Mouse (Mus musculus): ENCODE measurements around the gene Lhx8. TPM values are rescaled to one million over a fixed set of nuclear protein-coding genes. Genes with fewer than 3 reads are reported as not detected.
A peak's percentile ranks its signal among the peaks of the same experiment; 100 is the strongest.

The Lhx8 gene
- polyA plus RNA-seq, 1 experiment from 2014 or later, result not detected

- 0 out of 2 replicates have a peak, but pooled peaks have one; percentile 32 for ATAC-seq (ENCODE audit: low FRiP score, low TSS enrichment)
- H3K9ac ChIP-seq (ENCODE audit: low read depth, low read length), result no peak overlapping the region
Observed at GRCm38 (mm10) chr3:154285351-154285750, 45.1 kb downstream of the Lhx8 start.

DNA sequence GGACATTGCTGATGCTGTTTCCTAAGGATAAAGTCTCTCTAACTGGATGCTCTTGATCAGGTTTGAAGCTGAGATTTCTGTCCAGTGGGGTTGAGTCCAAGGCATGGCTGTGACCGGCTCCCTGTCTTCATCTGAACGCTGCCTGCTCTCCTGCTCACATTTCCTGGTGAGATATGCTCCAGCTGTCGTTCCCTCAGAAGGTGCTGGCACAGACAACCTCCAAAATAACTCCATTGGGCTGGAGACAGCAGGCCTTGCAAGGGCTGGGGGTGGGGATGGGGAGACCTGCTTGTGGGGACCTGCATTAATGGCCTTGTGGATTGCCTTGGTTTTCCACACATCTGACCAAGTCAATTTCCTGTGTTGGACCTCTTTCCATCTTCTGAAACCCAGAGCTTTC, 46.2 kb downstream of the Lhx8 start:
- Histone ChIP-seq H3K4me2 (replicated peaks; ENCODE audit: low read depth, low read length) (no peak overlapping the region), H3K27ac (ENCODE audit: low read depth, low read length) (no peak overlapping the region), H3K9me3 (ENCODE audit: control insufficient read depth, low read length) (no peaks in the 10 kb centered on the region), H3K4me3 (ENCODE audit: low read length) (no peak overlapping the region), H3K9ac (ENCODE audit: low read depth, low read length) (no peak overlapping the region), H3K4me1 (ENCODE audit: control insufficient read depth, insufficient read depth, low read length) (0 out of 2 replicates have a peak, but pooled peaks cover 5% of the 10 kb centered on the region), H3K36me3 (ENCODE audit: control insufficient read depth, insufficient read depth, low read length) (no peaks in the 10 kb centered on the region), H3K27me3 (ENCODE audit: control insufficient read depth, insufficient read depth, low read length) (no peaks in the 10 kb centered on the region)
- ATAC-seq (ENCODE audit: low FRiP score, low TSS enrichment), result 0 out of 2 replicates have a peak, but pooled peaks have one; percentile 33
- WGBS, result 20% methylated on average over 3 of the region's 3 CpGs

More at GRCm38 (mm10) chr3:154285351-154285750, 45.1 kb downstream of the Lhx8 start:
- no peak overlapping the region for H3K4me2 ChIP-seq (replicated peaks; ENCODE audit: low read depth, low read length)
- H3K9me3 ChIP-seq (ENCODE audit: control insufficient read depth, low read length), result no peaks in the 10 kb centered on the region
- no peaks in the 10 kb centered on the region for H3K27me3 ChIP-seq (ENCODE audit: control insufficient read depth, insufficient read depth, low read length)
- H3K4me1 ChIP-seq (ENCODE audit: control insufficient read depth, insufficient read depth, low read length), result 0 out of 2 replicates have a peak, but pooled peaks cover 5% of the 10 kb centered on the region
- H3K27ac ChIP-seq (ENCODE audit: low read depth, low read length), result no peak overlapping the region
- no peak overlapping the region for H3K4me3 ChIP-seq (ENCODE audit: low read length)
- WGBS, result 40% methylated on average over 4 of the region's 4 CpGs
- no peaks in the 10 kb centered on the region for H3K36me3 ChIP-seq (ENCODE audit: control insufficient read depth, insufficient read depth, low read length)

- Histone ChIP-seq H3K27ac (ENCODE audit: low read depth, low read length) (no peak overlapping the region), H3K27me3 (ENCODE audit: control insufficient read depth, insufficient read depth, low read length) (peaks cover 4% of the 10 kb centered on the region; the same call in 1 of the 2 replicates), H3K4me3 (ENCODE audit: low read length) (no peak overlapping the region), H3K4me1 (ENCODE audit: control insufficient read depth, insufficient read depth, low read length) (no peaks in the 10 kb centered on the region), H3K4me2 (replicated peaks; ENCODE audit: low read depth, low read length) (no peak overlapping the region), H3K9ac (ENCODE audit: low read depth, low read length) (no peak overlapping the region), H3K9me3 (ENCODE audit: control insufficient read depth, low read length) (no peaks in the 10 kb centered on the region), H3K36me3 (ENCODE audit: control insufficient read depth, insufficient read depth, low read length) (no peaks in the 10 kb centered on the region)
- 55% methylated on average over 3 of the region's 3 CpGs for WGBS
- ATAC-seq (ENCODE audit: low FRiP score, low TSS enrichment), result no peak
Observed at GRCm38 (mm10) chr3:154274681-154275080, 55.8 kb downstream of the Lhx8 start.

GRCm38 (mm10) chr3:154269757-154270366, 60.6 kb downstream of the Lhx8 start:
- peak overlapping the region; percentile 22; the same call in 1 of the 2 replicates for H3K4me3 ChIP-seq (ENCODE audit: low read length)
- WGBS, result 10% methylated on average over 19 of the region's 19 CpGs
- no peak overlapping the region for H3K27ac ChIP-seq (ENCODE audit: low read depth, low read length)
- H3K9ac ChIP-seq (ENCODE audit: low read depth, low read length), result no peak overlapping the region
- H3K4me2 ChIP-seq (replicated peaks; ENCODE audit: low read depth, low read length), result peak overlapping the region; percentile 36; the same call in 1 of the 2 replicates
- peaks cover 4% of the 10 kb centered on the region; the same call in 1 of the 2 replicates for H3K27me3 ChIP-seq (ENCODE audit: control insufficient read depth, insufficient read depth, low read length)
- no peaks in the 10 kb centered on the region for H3K9me3 ChIP-seq (ENCODE audit: control insufficient read depth, low read length)
- no peaks in the 10 kb centered on the region for H3K36me3 ChIP-seq (ENCODE audit: control insufficient read depth, insufficient read depth, low read length)
- ATAC-seq (ENCODE audit: low FRiP score, low TSS enrichment), result peak; percentile 80
- no peaks in the 10 kb centered on the region for H3K4me1 ChIP-seq (ENCODE audit: control insufficient read depth, insufficient read depth, low read length)

DNA sequence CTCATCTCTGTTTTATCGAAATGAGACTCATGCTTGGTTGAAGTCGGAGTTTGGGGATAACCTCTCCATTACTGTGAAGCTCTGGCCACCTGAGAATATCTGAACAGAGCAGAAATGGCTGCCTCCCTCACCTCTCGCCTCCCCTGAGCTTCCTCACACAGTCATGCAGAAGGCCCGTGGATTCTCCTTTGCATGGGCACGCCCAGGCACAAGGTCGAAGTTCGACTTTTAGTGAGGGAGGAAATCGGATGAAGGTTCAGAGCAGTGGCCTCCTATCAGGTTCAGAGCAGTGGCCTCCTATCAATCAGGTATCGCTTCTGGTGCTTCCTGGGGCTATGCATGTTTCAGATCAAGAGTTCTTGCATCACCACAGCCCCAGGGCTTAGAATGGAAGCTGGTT, 62.1 kb downstream of the Lhx8 start:
- Histone ChIP-seq H3K27me3 (ENCODE audit: control insufficient read depth, insufficient read depth, low read length) (peaks cover 4% of the 10 kb centered on the region; the same call in 1 of the 2 replicates), H3K4me2 (replicated peaks; ENCODE audit: low read depth, low read length) (no peak overlapping the region), H3K36me3 (ENCODE audit: control insufficient read depth, insufficient read depth, low read length) (no peaks in the 10 kb centered on the region), H3K4me3 (ENCODE audit: low read length) (no peak overlapping the region), H3K9ac (ENCODE audit: low read depth, low read length) (no peak overlapping the region), H3K4me1 (ENCODE audit: control insufficient read depth, insufficient read depth, low read length) (no peaks in the 10 kb centered on the region), H3K9me3 (ENCODE audit: control insufficient read depth, low read length) (no peaks in the 10 kb centered on the region), H3K27ac (ENCODE audit: low read depth, low read length) (no peak overlapping the region)
- ATAC-seq (ENCODE audit: low FRiP score, low TSS enrichment), result no peak
- WGBS, result 69% methylated on average over 9 of the region's 9 CpGs

DNA sequence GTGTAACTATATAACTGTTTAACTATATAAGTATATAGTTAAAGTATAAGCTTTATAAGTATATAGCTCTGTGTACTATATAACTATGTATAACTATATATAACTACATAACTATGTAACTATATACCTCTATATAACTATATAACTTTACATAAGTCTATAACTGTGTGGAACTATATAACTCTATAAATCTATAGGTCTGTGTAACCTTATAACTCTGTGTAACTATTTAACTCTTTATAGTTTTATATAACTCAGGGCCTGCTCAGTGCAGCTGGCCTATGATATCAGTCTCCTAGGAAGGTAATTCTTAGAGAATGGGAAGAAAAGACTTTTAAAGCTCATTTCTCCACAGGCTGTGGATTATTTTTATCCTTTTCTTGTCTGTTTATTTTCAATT, 73.1 kb downstream of the Lhx8 start:
- ATAC-seq (ENCODE audit: low FRiP score, low TSS enrichment), result no peak
- no peak overlapping the region for H3K4me2 ChIP-seq (replicated peaks; ENCODE audit: low read depth, low read length)
- no peaks in the 10 kb centered on the region for H3K9me3 ChIP-seq (ENCODE audit: control insufficient read depth, low read length)
- no peaks in the 10 kb centered on the region for H3K36me3 ChIP-seq (ENCODE audit: control insufficient read depth, insufficient read depth, low read length)
- no peak overlapping the region for H3K27ac ChIP-seq (ENCODE audit: low read depth, low read length)
- no peaks in the 10 kb centered on the region for H3K4me1 ChIP-seq (ENCODE audit: control insufficient read depth, insufficient read depth, low read length)
- H3K9ac ChIP-seq (ENCODE audit: low read depth, low read length), result no peak overlapping the region
- no peak overlapping the region for H3K4me3 ChIP-seq (ENCODE audit: low read length)
- H3K27me3 ChIP-seq (ENCODE audit: control insufficient read depth, insufficient read depth, low read length), result no peaks in the 10 kb centered on the region

All from kidney, embryonic 14.5 days (tissue).